Mouse (Mus musculus): ENCODE data around the gene Pgam2. TPM values are rescaled to one million over a fixed set of nuclear protein-coding genes. Genes with fewer than 3 reads are reported as not detected.
"Not testable (repeated sequence)": the region's sequence is repeated elsewhere in the genome, so short reads cannot be mapped to it uniquely, and the experiment has no call there.

The Pgam2 gene
- total RNA-seq, 2 experiments from 2014 or later, result 914 to 924 TPM

DNA sequence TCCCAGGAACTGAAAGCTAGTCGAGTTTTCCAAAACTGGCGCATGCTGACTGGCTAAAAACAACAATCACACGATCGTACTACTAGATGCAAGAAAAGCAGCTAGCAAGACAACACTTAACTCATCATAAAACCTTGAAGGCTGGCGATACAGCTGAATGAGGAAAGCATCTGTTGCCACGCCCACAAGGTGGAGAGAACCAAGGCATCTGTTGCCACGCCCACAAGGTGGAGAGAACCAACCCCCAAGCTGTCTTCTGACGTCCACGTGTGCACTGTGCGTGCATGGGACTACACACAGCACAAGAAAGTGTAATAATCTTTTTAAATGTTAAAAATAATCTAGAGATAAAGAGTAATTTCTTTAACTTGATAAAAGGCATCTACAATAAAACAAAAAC is 9.8 kb upstream of the Pgam2 start:
- DNase-seq (ENCODE audit: low spot score), result no peak

DNA sequence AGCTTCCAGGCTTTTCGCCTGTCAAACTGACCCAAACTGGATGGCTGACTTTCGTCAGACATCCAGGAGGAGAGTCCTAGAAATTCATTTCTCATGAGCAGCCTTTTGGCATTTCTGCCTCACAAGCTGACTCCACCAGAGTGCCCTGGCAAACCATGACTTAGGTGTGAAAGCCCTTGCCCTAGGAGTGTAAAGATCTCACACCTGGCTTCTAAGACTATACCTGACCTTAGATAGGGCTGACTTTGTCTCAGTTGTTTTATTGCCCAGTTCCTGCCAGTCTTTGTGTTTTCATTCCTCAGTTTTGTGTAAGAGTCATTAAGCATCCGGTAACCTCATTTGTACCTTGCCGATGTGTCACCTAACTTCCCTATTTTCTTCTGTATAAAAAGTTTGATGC is 6.0 kb upstream of the Pgam2 start:
- DNase-seq (ENCODE audit: low spot score); intact Hi-C loops (cut with DNase I): not testable (repeated sequence)

More for the DNA sequence above, 9.8 kb upstream of the Pgam2 start:
- intact Hi-C loops (cut with DNase I), result no loop called here

DNA sequence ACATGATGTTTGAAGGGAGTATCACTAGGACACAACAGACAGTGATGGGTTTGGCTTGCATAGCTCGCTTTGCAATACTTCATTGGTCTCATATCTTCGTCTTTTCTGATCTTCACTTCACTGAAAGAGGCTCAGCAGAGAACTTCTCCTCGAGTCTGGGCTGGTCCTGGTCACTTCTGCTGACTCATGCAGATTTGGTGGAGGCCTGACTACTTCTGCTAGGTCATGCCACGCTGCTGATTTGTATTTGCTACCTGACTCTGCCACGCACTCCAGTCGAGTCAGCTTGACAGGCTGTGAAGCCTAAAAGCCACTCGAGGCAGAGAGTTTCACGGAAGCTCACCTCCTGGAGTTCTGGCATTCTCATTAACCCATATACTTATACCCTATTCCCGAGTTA is 4.4 kb upstream of the Pgam2 start:
- no peak for DNase-seq (ENCODE audit: low spot score)
- intact Hi-C loops (cut with DNase I), result no loop called here

DNA sequence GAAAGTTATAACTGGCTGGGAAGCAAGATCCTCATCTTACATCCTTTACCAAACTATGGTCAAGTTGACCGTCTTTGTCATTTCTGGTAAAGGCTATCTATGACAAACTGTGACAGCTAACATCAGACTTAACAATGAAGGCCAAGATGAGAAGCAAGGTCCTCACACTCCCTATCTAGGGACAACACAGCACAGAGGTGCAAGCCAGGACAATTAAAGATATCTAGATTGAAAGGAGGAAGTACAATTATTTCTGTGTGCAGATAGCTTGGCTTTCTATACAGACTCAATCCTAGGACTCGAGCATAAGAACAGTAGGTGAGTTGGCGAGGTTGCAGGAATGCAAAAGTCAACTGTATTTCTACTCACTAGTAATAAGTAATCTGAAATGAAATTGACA is 2.2 kb upstream of the Pgam2 start:
- no peak for DNase-seq (ENCODE audit: low spot score)
- intact Hi-C loops (cut with DNase I), result no loop called here

DNA sequence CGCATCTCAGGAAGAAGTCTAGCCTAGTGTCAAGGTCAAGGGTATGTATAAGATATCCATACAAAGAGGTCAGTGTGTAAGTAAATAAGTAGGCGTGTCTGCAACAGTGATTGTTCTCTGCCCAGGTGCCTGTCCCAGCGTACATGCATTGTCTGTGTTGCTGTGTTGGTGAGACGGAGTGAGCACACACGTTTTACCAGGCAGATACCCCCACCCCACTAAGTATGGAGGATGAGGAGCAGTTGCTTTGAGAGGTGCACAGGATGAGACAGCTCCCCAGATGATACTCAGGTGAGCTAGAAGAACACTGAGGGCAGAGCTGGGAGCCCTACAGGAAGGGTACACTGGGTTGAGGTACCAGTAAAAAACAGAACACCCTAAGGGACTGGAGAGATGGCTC is 641 bp upstream of the Pgam2 start:
- no peak for DNase-seq (ENCODE audit: low spot score)

DNA sequence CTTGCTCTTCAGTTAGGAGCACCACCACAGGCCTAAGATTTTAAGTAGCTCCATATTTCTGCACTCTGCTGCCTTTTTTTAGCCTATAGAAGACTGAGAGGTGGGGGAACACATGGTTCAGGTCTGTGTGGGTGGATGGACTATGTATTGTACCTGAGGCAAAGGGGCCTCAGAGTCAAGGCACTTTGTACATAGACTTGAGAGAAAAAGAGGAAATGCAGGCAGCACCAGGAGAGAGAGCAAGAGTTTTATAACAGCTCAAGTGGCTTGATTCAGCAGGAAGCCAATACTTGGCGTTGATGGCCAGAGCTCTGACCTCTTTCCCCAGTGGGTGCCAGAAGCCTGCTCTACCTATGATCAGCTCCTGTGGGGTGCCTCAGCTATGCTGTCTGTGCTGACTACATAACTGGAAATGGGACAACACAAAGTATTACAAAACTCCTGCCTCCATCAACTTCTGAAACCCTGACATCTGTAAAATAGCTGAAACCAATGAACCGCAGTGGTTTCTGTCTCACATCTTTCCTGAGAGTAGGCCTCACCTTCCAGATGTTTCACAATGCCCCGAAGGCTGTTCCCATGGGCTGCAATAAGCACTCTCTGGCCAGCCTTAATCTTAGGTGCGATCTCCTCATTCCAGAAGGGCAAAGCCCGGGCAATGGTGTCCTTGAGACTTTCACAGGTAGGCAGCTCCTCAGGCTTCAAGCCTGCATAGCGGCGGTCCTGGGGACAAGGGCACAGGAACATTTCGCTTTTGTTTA is 896 bp downstream of the Pgam2 start:
- intact Hi-C loops (cut with DNase I), result no loop called here
- DNase-seq (ENCODE audit: low spot score), result no peak

More for the DNA sequence above, 641 bp upstream of the Pgam2 start:
- intact Hi-C loops (cut with DNase I), result no loop called here

DNA sequence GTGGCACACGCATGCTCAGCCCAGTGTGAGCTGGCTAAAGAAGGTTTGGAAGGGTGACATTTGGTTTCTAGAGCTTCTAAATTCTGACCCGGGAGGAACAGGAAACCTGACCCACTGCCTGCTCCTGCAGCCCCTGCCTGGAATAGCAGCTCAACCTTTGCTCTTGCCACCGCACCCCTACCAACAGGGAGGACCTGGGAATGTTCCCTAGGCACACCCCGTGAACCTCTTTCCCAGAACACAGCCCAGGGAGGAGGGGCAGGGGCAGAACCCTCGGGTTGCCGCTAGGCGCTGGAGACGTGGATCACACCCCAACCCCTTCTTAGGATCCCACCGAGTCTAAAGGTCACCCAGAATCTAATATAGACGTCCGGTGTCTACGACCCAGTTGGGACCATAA is 1.5 kb downstream of the Pgam2 start:
- DNase-seq (ENCODE audit: low spot score), result no peak
- intact Hi-C loops (cut with DNase I), result no loop called here

DNA sequence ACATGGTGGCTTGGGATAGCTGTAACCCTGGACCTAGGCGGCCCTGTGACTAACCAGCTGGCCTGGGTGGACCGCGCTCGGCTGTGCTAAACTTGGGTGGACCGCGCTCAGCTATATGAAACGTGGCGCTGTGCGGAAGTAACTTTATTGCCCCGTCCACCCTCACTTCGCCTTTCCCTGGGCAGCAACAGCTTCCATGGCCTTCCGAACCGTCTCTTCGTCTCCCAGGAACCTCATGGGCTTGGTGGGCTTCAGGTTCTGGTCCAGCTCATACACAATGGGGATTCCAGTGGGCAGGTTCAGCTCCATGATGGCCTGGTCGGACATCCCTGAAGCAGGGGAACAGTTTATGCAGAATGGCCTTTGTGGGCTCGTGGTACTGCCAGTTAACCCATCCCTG is 2.0 kb downstream of the Pgam2 start:
- intact Hi-C loops (cut with DNase I), result no loop called here
- no peak for DNase-seq (ENCODE audit: low spot score)

DNA sequence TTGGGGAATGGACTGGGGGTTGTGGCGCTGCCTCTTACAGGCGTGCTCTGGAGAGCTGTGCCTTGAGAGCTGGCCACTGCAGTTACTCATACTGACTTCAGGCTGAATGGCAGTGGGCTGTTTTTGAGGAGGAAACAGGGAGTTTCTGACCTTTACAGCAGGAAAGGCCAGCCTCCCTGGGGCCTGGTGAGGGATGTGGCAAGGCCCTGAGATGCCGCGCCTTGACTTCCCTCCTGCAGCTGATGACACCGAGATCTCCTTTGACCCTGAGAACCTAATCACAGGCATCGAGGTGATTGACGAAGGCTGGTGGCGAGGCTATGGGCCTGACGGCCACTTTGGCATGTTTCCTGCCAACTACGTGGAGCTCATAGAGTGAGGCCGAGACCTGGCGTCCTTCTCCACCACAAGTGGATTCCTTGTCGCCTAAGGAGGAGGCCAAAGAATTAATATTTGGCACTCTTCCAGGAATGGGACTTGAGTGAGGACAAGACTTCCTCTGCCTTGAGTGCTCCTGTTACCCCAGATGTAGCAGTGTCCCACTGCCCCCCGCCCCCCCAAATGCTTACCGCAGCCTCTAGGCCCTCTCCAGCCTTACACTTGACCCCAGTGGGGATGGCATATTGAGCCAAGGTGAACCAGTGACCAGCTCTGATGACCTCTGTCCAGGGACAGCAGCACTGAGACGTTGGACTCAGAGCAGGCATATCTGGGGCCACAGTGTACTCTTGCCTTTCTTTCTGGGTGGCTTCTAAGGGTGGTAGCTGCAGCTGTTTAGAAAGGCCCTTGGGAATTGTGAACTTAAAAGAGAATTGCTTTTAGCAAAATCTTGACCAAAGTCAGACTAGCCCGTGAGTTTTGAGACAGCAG is 3.7 kb downstream of the Pgam2 start:
- no peak for DNase-seq (ENCODE audit: low spot score)
- intact Hi-C loops (cut with DNase I), result no loop called here

DNA sequence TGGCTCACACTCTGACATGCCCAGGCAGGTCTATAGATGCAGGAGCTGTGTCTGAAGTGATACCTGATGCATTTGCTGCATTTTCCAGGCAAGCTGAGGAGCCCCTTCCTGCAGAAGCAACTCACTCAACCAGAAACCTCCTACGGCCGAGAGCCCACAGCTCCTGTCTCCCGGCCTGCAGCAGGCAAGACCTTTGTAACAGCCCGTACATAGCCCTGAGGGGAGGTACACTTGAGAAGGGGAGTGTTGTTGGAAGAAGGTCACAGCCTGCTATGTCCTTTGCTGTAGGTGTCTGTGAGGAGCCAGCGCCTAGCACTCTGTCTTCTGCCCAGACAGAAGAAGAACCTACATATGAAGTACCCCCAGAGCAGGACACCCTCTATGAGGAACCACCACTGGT is 5.6 kb downstream of the Pgam2 start:
- no peak for DNase-seq (ENCODE audit: low spot score)
- intact Hi-C loops (cut with DNase I), result no loop called here

DNA sequence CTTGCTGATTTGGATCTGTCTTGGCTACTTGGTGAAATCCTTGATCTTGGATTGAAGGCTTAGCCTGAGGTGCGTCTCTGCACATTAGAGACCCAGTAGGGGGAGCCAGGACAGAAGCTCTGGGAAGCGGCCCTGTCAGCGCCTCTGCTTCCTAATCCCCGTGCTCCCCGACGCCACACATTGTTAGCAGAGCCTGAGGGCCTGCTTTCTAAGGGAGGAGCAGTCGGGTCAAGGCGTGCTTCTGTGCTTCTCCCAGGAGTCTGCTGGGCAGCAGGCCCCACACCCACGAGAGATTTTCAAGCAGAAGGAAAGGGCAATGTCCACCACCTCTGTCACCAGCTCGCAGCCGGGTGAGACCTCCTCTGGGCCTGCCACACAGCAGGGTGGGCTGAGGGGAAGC is 6.2 kb downstream of the Pgam2 start:
- intact Hi-C loops (cut with DNase I), result no loop called here
- no peak for DNase-seq (ENCODE audit: low spot score)

DNA sequence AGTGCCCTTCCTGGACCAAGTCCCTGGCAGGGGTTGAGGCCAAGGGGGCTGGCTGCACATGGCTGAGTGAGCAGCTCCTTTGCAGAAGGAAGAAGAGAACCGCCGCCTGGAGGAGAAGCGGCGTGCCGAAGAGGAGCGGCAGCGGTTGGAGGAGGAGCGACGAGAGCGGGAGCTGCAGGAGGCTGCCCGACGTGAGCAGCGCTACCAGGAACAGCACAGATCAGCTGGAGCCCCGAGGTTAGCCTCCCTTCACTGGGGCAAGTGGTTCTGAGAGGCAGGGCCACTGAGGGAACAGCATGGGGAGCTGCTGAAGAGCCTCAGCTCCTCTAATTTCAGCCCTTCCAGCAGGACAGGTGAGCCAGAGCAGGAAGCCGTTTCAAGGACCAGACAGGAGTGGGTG is 6.6 kb downstream of the Pgam2 start:
- intact Hi-C loops (cut with DNase I), result no loop called here

DNA sequence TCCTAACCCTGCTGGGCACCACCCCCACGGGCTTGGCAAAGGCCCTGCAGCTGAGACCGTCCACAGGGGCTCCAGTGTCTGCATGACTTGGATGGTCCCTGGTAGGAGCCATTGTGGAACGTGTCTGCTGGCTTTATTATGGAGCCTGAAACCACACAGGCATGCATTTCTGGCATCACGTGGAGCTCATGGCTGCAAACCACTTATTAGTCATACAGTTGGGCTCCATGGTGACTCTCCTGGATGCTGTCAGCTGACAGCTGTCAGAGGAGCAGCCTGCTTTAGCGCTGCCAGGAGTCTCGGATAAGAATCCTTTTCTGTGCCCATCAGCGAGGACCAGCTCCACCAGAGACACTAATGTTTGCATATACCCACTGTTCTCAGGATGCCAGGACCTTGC is 7.8 kb downstream of the Pgam2 start:
- intact Hi-C loops (cut with DNase I), result no loop called here
- DNase-seq (ENCODE audit: low spot score), result no peak

More for the DNA sequence above, 6.6 kb downstream of the Pgam2 start:
- no peak for DNase-seq (ENCODE audit: low spot score)

DNA sequence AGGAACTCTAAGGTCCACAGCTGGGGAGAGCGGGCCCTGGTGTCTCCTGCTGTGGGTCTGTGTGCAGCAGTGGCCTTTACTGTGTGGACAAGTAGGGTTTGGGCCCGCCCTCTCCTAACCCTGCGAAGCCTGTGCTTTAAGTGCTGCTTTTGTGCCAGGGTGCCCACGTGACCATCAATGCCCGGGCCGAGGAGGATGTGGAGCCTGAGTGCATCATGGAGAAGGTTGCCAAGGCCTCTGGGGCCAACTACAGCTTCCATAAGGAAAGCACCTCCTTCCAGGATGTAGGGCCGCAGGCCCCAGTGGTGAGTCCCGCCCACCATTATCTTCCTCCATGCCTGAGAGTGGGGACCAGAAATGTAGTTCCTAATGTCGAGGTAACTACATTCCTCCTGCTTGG is 8.2 kb downstream of the Pgam2 start:
- DNase-seq (ENCODE audit: low spot score), result no peak
- intact Hi-C loops (cut with DNase I), result no loop called here

DNA sequence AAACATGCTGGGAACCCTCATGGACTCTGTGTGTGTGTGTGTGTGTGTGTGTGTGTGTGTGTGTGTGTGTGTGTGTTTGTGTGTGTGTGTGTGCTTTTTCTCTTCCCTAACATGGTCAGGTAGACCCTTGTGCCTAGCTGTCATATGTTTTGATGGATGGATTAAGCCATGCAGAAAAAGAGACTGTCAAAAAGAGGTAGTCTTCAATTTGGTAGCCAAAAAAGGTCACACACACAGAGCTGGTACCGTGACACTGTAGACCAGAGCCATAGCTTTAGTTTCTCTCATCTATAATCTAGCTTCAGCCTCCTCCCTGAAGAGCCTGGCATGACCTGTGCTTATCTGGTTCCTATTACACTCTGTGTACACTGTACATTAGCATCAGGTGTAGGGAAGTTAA is 13.1 kb downstream of the Pgam2 start:
- intact Hi-C loops (cut with DNase I), result no loop called here
- no peak for DNase-seq (ENCODE audit: low spot score)

DNA sequence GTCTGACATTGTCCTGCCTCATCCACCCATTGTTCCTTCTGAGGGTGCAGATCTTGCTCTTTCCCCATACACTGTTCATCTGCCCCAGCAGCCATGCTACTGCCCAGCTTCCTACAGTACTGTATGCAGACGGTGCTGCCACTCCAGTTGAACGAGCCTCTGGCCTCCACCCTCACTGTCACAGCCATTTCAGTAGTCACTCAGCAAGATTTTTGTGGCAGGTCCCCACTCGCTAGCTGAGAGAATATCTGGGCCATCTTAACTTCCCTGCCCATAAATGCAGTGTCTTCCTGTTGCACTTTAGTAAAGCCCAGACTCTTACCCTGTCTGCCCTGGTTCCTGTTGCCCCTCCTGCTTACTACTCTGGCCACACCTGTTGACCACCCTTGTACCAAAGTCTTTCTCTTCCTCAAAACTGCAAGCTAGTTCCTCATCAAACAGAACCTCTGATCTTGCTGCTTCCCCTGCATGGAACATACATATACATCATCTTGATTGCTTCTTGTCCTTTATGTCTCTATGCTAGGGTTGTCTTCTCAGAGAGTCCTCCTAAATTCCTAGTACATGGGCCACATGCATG is 13.7 kb downstream of the Pgam2 start:
- intact Hi-C loops (cut with DNase I), result loop anchor here (2.0 to 5.0 kb wide), 3 partner anchors 29 to 97 kb away; partner anchors contain the start of gene Polm
- DNase-seq (ENCODE audit: low spot score), result no peak

DNA sequence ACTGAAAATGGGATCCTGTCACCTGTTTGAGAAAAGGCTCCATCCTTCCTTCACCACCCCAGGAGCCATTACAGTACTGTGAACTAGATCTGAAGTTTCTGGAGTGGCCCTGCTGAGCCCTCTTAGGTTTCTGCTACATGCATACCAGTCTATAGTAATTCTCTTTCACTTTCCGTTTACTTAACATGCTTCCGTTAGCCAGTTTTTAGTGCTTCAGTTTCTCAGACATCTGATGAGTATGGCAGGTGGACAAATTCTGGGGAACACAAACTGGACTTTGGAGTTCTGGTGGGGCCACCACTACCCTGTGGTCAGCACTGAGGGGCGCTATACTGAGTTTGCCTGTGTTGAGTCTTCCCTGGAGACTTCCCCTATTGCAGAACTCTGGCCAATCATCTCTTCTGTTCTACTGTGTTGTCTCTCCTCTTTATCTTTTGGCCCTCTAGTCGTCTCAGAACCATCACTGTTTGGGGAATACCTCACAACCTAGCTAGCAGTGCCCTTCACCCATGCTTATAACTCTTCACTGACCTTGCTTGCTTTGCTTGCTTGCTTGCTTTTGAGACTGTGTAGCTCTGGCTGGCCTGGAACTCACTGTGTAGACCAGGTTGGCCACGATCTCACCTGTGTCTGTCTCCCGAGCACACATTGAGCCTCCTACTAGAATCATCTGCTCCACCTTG is 14.3 kb downstream of the Pgam2 start:
- DNase-seq (ENCODE audit: low spot score), result no peak
- intact Hi-C loops (cut with DNase I), result loop anchor here (2.0 to 5.0 kb wide), 3 partner anchors 28 to 98 kb away; partner anchors contain the start of gene Polm

DNA sequence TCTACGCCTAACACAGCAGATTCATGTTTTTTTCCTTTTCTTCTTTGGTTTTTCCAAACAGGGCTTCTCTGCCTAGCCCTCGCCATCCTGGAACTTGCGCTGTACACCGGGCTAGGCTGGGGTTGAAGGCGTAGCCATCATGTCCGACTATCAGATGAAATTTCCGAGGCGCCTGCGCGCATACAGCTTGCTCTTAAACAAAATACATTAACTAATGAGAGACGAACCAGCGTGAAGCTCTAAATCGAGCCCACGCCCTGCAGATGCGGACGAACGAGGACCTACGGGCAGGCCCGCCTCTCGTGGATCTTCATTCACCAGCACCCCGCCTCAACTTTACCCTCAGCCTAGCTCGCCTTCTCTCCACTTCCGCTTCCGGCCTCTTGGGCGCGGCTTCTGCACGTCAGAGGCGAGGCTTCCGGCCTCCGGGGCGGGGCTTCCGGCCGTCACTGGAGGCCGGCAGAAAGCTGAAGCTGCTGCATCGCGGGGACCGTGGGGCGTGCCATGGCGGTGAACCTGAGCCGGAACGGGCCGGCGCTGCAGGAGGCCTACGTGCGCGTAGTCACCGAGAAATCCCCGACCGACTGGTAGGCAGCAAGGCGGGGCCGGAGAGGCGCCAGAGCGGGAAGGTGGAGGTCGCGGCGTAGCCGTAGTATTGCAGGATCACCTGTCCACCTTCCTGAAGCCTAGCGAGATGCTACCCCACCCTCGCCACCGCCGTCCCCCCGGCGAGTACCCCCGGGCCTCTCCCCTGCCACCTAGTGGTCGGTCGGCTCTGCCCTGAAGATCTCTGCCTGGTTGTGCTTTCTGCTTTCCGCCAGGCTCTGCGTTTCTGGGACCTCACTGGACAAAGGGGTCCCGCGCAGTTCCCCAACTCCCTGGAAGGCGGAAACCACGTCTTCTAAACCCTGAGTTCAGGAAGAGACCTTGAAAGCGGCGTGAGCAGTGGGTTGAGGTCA is 15.2 kb downstream of the Pgam2 start, which contains the start of gene Dbnl:
Dbnl (plus strand) TSS at position 433 of the 959 bp plus-strand sequence.
- intact Hi-C loops (cut with DNase I), result loop anchor here (2.0 to 5.0 kb wide), 3 partner anchors 28 to 99 kb away; partner anchors contain the start of gene Polm
- DNase-seq (ENCODE audit: low spot score), result peak; percentile 94

DNA sequence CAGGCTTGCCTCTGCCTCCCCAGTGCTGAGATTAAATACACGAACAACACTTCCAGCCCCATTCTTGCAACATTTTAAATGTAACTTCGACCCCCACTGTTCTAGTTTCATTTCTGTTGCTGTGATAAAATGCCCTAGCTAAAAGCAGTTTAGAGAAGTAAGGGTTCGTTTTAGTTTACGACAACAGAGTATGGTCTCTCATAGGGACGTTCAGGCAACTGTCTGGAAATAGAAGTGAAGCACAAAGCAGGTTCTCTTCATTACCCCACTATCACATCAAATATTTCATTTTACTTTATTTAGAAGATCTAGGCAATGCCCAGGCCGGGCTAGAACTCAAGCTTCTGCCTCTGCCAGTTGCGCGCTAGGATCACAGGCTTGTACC is 15.9 kb downstream of the Pgam2 start:
- intact Hi-C loops (cut with DNase I), result loop anchor here (2.0 to 5.0 kb wide), 3 partner anchors 27 to 100 kb away; partner anchors contain the start of gene Polm
- no peak for DNase-seq (ENCODE audit: low spot score)
